Mouse (Mus musculus) v-Abl transformed pro-B cells (cell line): ENCODE data around the gene Skil.

Source experiments
- in situ Hi-C, 2 experiments: fragments of 400-800 bp; cut with MboI; formaldehyde crosslinking; loops; one replicate each; pipeline ENCODE4 v1.15.1; 2025; ENCODE audit not compliant: unreplicated experiment in 2 of 2

Skil gene

GRCm38 (mm10) chr3:31156126-31156525, 61.3 kb downstream of the Skil start:
- in situ Hi-C loops, result loop anchor here in 1 of 2 experiments (25.0 kb wide), 1 partner anchor 1131 kb away; no protein-coding TSS in a partner anchor

DNA sequence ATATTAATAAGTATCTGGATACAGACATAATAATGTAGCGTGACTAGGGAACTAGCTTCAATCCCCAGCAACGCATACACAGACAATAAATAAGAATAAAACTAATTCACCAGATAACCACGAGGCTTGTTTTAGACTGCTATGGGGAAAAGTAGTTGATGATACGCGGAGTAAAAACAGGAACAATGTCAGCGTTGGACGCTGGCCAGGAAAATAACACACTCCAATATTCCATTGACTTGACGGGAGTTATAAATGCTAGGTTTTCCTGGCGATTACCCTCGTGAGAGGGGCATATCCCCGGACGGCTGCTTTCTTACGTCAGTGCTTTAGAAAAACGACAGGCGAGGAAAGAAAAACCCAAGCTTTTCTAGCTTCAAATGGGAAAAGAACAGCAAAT, 62.9 kb downstream of the Skil start:
- in situ Hi-C loops, result loop anchor here in 1 of 2 experiments (25.0 kb wide), 1 partner anchor 1130 kb away; no protein-coding TSS in a partner anchor

- in situ Hi-C loops, result loop anchor here in 1 of 2 experiments (25.0 kb wide), 1 partner anchor 1127 kb away; no protein-coding TSS in a partner anchor
Measured at GRCm38 (mm10) chr3:31160046-31160445, 65.2 kb downstream of the Skil start.

DNA sequence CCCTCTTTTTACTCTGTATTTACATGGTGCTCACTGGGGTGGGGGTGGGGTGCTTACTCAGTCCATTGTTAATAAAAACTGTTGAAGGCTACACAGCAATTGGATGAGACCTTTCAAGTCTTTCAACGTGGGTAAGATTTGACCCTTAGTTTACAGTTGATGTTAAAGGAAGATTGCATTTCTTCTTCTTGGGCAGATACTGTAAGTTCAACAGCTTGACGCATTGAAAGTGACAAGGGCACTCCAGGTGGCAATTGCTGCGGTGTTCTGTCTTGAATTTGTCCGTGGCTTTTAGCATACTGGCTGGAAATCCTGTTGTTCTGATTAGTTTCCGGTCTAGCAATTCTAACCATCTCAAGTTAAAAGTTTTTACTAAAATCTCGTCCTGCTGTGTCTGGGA, 66.5 kb downstream of the Skil start:
- in situ Hi-C loops, result loop anchor here in 1 of 2 experiments (25.0 kb wide), 1 partner anchor 1126 kb away; no protein-coding TSS in a partner anchor

GRCm38 (mm10) chr3:31162860-31163259, 68.0 kb downstream of the Skil start:
- in situ Hi-C loops, result loop anchor here in 1 of 2 experiments (25.0 kb wide), 1 partner anchor 1124 kb away; no protein-coding TSS in a partner anchor

DNA sequence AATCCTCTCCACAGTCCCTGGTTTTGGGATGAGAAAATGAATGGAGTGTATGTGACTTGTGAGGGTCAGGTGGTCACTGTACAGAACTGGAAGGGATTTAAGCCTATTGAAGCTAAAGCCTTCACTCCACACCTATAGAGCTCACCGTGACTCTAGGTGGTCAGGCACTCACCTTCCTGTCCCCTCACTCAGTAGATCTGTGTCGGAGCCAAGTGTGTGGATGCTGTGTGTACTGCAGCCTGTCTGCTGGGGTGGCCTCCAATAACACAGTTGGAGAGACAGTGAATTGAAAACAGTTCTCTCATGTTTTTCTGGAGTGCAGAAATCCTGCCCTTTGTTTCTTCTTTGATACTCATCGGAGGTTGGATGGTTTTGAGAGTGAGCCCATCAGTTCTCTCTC, 70.9 kb downstream of the Skil start:
- in situ Hi-C loops, result loop anchor here in 1 of 2 experiments (25.0 kb wide), 1 partner anchor 1121 kb away; no protein-coding TSS in a partner anchor

GRCm38 (mm10) chr3:31166365-31166871, 71.6 kb downstream of the Skil start:
- in situ Hi-C loops, result loop anchor here in 1 of 2 experiments (25.0 kb wide), 1 partner anchor 1121 kb away; no protein-coding TSS in a partner anchor
